ENCODE assay signal across 20 mouse cellular contexts in genomic region chr11:57857709-57858108, GRCm38 (mm10). TPM values are rescaled to one million over a fixed set of nuclear protein-coding genes. Genes with fewer than 3 reads are reported as not detected.
"Had no signal": no experiment of that assay in that cellular context is flagged by ENCODE, and none has a peak within 500 bp of the region (broad histone marks: within the 10 kb centered on the region; RNA-seq: fewer than 3 reads in every experiment).

No protein-coding gene starts in this region.

- H3K9ac ChIP-seq: liver, embryonic 13.5 days; liver, embryonic 15.5 days; liver, postnatal 0 days; lung, embryonic 15.5 days; midbrain, embryonic 12.5 days; midbrain, embryonic 15.5 days; neural tube, embryonic 12.5 days; stomach, embryonic 15.5 days had no signal

- ATAC-seq: liver, postnatal 0 days; midbrain, embryonic 15.5 days had no signal

- H3K4me2 ChIP-seq: liver, embryonic 11.5 days; liver, embryonic 13.5 days; liver, embryonic 15.5 days; lung, embryonic 15.5 days; midbrain, embryonic 12.5 days; midbrain, embryonic 15.5 days; neural tube, embryonic 12.5 days; stomach, embryonic 15.5 days had no signal

- H3K4me1 ChIP-seq: liver, embryonic 13.5 days; liver, embryonic 15.5 days; lung, embryonic 15.5 days; megakaryocyte, embryonic 14.5 days; midbrain, embryonic 12.5 days; midbrain, embryonic 15.5 days; neural tube, embryonic 12.5 days; stomach, embryonic 15.5 days had no signal

- H3K27me3 ChIP-seq: liver, embryonic 15.5 days; lung, embryonic 15.5 days; midbrain, embryonic 12.5 days; midbrain, embryonic 15.5 days; neural tube, embryonic 12.5 days; stomach, embryonic 15.5 days had no signal

- H3K36me3 ChIP-seq: liver, embryonic 13.5 days; liver, embryonic 15.5 days; lung, embryonic 15.5 days; midbrain, embryonic 12.5 days; midbrain, embryonic 15.5 days; neural tube, embryonic 12.5 days; stomach, embryonic 15.5 days had no signal

- H3K9me3 ChIP-seq: liver, embryonic 13.5 days; liver, embryonic 15.5 days; lung, embryonic 15.5 days; megakaryocyte, embryonic 14.5 days; midbrain, embryonic 12.5 days; midbrain, embryonic 15.5 days; neural tube, embryonic 12.5 days; stomach, embryonic 15.5 days had no signal

- H3K27ac ChIP-seq: liver, embryonic 13.5 days; liver, embryonic 15.5 days; lung, embryonic 15.5 days; macrophage; midbrain, embryonic 12.5 days; midbrain, embryonic 15.5 days; neural tube, embryonic 12.5 days; stomach, embryonic 15.5 days; stomach, postnatal 0 days had no signal

- DNase-seq: liver, embryonic 13.5 days; liver, postnatal 0 days; lung, adult 2 months; lung, postnatal 10 days; right cerebral cortex, postnatal 14 days; thymus, adult 2 months; thymus, postnatal 25 days; thymus, postnatal 4 days had no signal

- H3K4me3 ChIP-seq: liver, embryonic 13.5 days; liver, embryonic 15.5 days; lung, embryonic 15.5 days; megakaryocyte, embryonic 14.5 days; midbrain, embryonic 12.5 days; midbrain, embryonic 15.5 days; neural tube, embryonic 12.5 days; stomach, embryonic 15.5 days had no signal

RNA-seq across cellular contexts. Expression of gene Hand1, which starts 25.1 kb away (rescaled TPM):
- polyA plus RNA-seq: lung, adult 2 months; macrophage; midbrain, embryonic 12.5 days; midbrain, embryonic 15.5 days; midbrain, postnatal 0 days; spleen, adult 2 months had no signal
